Comparison of ENCODE assay signal across 19 mouse cellular contexts in genomic region chr2:166242786-166243521, GRCm38 (mm10).
A peak's percentile ranks its signal among the peaks of the same experiment; 100 is the strongest.
DNase-seq lines count a peak whose midpoint lies in the region; ATAC-seq lines count a peak whose summit lies in the region.
"Had no signal": no experiment of that assay in that cellular context is flagged by ENCODE, and none has a peak within 500 bp of the region (broad histone marks: within the 10 kb centered on the region; RNA-seq: fewer than 3 reads in every experiment).

No protein-coding gene starts in this region.

- intact Hi-C loops in heart, postnatal 10 days (cut with DNase I) = no loop called here

- H3K4me3 ChIP-seq in heart, embryonic 15.5 days = no peak overlapping the region
- no peak overlapping the region for H3K4me3 ChIP-seq in neural tube, embryonic 13.5 days
- H3K4me3 ChIP-seq: embryonic facial prominence, embryonic 12.5 days; kidney, embryonic 15.5 days; midbrain, embryonic 13.5 days had no signal

- H3K9ac ChIP-seq in heart, embryonic 15.5 days = no peak overlapping the region
- H3K9ac ChIP-seq in neural tube, embryonic 13.5 days = no peak overlapping the region
- H3K9ac ChIP-seq: embryonic facial prominence, embryonic 12.5 days; kidney, embryonic 15.5 days; midbrain, embryonic 13.5 days had no signal

- 0 out of 2 replicates have a peak, but pooled peaks cover 3% of the 10 kb centered on the region for H3K27me3 ChIP-seq in heart, embryonic 15.5 days
- peaks cover 2% of the 10 kb centered on the region; the same call in 1 of the 2 replicates for H3K27me3 ChIP-seq in neural tube, embryonic 13.5 days
- H3K27me3 ChIP-seq: embryonic facial prominence, embryonic 12.5 days; kidney, embryonic 15.5 days had no signal

- no peak for ATAC-seq in heart, embryonic 15.5 days (replicated peaks; ENCODE audit: insufficient number of reproducible peaks, insufficient read depth, low FRiP score, low read depth)
- ATAC-seq in neural tube, embryonic 13.5 days (ENCODE audit: low read depth) = no peak
- ATAC-seq: forebrain, embryonic 16.5 days; hindbrain, embryonic 16.5 days; intestine, postnatal 0 days; midbrain, embryonic 13.5 days had no signal

- no peak overlapping the region for H3K4me2 ChIP-seq in heart, embryonic 15.5 days
- no peak overlapping the region for H3K4me2 ChIP-seq in neural tube, embryonic 13.5 days
- H3K4me2 ChIP-seq: embryonic facial prominence, embryonic 12.5 days; kidney, embryonic 15.5 days; midbrain, embryonic 13.5 days had no signal

- peaks cover 10% of the 10 kb centered on the region for H3K4me1 ChIP-seq in heart, embryonic 15.5 days (replicated peaks)
- H3K4me1 ChIP-seq in neural tube, embryonic 13.5 days (replicated peaks) = peaks cover 22% of the 10 kb centered on the region

- peak; percentile 66 for DNase-seq in adrenal gland, adult 2 months
- no peak for DNase-seq in adrenal gland, postnatal 4 days (ENCODE audit: low spot score in 2 of 2)
- no peak for DNase-seq in heart, postnatal 10 days
- no peak for DNase-seq in neural tube, embryonic 10.5 days (ENCODE audit: extremely low spot score, low spot score)
- DNase-seq in right cerebral cortex, postnatal 36 days (ENCODE audit: low spot score in 2 of 2) = no peak
- no peak for DNase-seq in kidney, postnatal 25 days
- DNase-seq: cerebellum, adult 9-11 months; gastrocnemius, postnatal 25 days; heart, postnatal 4 days; right cerebral cortex, postnatal 14 days; thymus, postnatal 36 days had no signal

- no peaks in the 10 kb centered on the region for H3K36me3 ChIP-seq in heart, embryonic 15.5 days
- no peaks in the 10 kb centered on the region for H3K36me3 ChIP-seq in neural tube, embryonic 13.5 days
- H3K36me3 ChIP-seq: embryonic facial prominence, embryonic 12.5 days; kidney, embryonic 15.5 days; midbrain, embryonic 13.5 days had no signal

- 0 out of 2 replicates have a peak overlapping the region, but pooled peaks have one; percentile 5 for H3K27ac ChIP-seq in heart, embryonic 15.5 days
- peak overlapping the region; percentile 4; the same call in 1 of the 2 replicates for H3K27ac ChIP-seq in neural tube, embryonic 13.5 days (replicated peaks)
- H3K27ac ChIP-seq: embryonic facial prominence, embryonic 12.5 days; kidney, embryonic 15.5 days; midbrain, embryonic 13.5 days had no signal

- no peaks in the 10 kb centered on the region for H3K9me3 ChIP-seq in heart, embryonic 15.5 days (replicated peaks)
- H3K9me3 ChIP-seq in neural tube, embryonic 13.5 days = no peaks in the 10 kb centered on the region

- 57% methylated on average over 14 of the region's 14 CpGs for WGBS in heart, embryonic 15.5 days
- 70% methylated on average over 14 of the region's 14 CpGs for WGBS in neural tube, embryonic 13.5 days
